Mouse (Mus musculus) G1E-ER4 (cell line): Measurements from ENCODE around the gene Prdx2. TPM values are rescaled to one million over a fixed set of nuclear protein-coding genes. Genes with fewer than 3 reads are reported as not detected.

ENCODE experiments used
- GATA1 ChIP-seq: IDR thresholded peaks from one replicate; pipeline ENCODE4 v1.8.0; 2012; ENCODE audit warnings: low read length, inconsistent platforms
- polyA plus RNA-seq: library from polyadenylated mRNA; stranded (reverse); fragments of >175 nt; gene quantifications from 2 replicates; pipeline ENCODE4 v1.2.3, GENCODE M21; 2012

The Prdx2 gene
- polyA plus RNA-seq, 1 experiment, result 29.7 TPM

DNA sequence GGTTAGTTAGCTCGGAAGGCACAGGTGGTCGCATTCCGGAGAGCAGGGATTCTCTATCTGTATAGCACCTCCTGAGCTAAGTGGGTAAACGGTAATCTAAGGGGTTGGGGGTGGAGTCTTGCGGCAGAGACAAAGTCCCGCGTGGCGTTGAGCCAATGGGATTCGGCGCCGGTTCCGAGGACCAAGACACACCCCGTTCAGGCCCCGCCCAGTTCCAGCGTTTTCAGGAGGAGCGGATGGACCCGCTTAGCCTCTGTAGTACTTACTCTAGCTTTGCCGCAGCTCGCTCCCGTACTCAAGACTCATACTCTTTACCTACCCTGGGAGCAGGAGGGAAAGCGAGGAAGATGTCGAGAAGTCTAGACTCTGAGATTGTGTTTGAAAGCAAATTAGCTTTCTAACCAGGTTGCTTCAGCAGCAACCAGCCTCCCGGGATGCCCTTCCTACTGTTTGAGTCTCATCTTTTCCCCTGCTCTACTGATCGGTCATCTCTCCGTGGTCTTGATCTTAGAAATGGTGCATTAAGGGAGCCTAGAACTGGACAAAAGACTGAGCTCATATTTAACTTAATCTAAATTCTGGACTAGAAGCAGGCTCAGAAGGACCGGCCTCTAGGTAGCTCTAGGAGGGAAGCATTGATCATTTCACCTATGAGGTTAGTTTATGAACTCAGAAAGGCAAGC, 24.8 kb upstream of the Prdx2 start:
- no peak for TF ChIP-seq GATA1

DNA sequence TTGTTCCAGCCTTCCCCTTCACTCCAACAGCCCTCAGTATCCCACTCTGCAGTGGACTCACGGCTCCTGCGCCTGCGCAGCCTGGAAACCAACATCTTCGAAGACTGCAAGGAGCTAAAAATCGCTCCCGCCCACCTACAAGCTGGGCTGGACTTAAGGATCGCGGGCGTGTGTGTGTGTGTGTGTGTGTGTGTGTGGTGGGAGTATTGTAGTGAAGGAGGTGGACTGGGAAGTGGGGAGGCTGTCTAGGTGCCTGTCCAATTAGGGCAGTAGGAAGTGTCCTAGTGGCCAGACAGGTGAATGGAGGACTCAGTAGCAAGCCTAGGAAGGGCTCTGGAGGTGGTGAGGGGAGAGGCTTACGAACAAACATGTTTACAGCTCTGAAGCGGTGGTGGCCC, 24.2 kb upstream of the Prdx2 start:
- no peak for TF ChIP-seq GATA1

DNA sequence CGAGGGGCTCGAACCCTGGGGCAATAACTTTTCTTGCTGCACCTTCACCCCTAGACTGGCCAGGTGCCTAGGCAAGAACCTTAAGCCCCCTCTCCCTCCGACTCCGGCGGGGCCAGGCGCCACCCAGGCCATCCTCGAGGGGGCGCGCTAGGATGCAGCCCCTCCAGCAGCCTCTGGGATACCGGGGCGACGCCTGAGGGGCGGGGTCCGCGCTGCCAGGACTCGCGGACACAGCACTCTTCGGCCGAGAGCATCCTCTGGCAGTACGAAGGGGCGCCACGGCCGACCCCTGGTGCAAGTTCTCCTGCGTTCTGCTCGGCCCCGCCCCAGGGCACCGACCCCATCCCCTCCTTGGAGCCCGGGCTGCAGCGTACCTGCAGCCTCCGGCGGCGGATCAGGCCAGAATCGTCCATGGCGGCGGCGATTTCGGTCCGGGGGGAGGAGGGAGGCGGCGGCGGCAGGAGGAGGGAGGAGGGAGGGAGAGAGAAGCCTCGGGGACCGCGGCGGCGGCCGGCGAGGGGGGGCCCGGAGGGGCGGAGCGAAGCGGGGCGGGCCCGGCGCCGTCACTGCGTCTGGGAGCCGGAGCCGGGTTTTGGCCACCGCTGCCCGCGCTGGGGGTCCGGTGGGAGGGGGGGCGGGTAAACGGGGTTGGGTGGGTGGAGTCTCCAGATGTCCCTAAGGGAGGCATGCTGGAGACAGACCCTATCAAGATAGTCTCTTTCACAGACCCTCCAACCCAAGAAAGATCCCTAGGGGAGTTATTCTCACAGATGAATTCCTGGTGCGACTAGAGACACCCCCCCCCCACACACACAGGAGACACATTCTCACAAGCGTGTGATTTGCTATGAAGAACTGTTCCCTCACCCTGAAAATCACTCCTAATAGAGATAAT, 23.5 kb upstream of the Prdx2 start:
- TF ChIP-seq GATA1, result no peak

DNA sequence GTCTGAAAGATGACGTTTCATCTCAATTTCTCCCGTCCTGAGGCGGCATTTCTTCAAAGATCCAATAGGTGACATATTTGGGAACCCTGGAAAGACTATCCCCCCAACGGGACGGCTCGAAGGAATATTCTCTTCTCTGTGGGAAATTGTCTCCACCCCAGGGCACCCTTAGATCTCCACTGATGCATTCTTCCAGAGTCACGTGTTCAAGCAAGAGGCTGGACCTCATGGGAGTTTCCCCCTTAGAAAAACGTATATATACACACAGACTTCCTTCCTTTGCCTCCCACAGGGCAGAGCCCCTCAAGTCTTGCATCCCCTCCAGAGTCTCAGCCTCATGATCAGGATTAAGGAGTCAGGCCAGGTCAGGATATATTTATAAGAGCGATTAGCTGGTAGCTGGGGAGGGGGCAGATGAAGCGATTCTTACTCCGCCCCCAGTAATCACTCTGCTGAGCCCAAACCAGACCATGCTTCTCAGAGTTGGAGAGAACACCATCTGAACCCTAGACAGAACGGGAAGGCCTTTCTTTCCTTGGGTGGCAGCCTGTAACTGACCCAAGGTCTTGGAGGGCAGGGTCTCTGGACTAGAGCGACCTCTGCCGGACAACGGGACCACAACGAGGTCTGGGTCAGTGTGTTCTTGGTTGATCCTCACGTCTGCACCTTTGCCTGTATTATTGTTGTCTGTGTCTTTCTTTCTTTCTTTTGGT, 22.7 kb upstream of the Prdx2 start, which contains the start of gene Rtbdn:
Rtbdn (plus strand) TSS at position 464 of the 713 bp plus-strand sequence.
- TF ChIP-seq GATA1, result no peak

DNA sequence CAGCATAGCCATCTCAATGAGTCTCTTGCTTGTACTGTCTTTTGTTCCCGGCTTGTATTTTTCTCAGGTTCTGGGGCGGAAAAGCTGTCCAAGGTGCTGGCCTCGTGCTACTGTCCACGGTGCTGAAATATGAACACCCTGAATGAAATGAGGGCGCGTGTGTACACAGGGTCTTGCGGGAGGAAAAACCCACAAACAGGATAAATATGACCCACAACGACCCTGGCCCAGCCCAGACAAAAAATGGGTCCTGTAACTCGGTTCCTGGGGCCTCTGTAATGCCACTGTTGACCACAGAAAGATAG, 22.2 kb upstream of the Prdx2 start:
- TF ChIP-seq GATA1, result no peak

DNA sequence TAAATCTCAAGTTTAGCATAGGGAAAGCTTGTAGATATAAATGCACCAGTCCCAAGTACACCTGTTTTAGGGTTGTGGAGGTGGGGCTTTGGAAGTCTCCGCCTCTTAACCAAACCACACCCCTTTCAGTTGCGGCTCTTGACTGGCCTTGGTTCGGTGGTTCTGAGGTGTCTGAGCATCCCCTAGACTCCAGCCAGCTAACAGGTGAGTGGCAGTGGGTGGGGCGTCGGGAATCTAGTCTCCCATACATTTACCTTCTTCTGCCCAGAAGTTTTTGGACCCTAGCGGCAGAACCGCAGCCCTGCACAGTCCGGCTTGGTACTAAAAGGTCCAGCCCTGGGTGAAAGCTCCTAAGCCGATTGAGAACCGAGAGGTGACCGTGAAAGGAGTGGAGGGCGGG, 19.6 kb upstream of the Prdx2 start:
- TF ChIP-seq GATA1, result no peak

DNA sequence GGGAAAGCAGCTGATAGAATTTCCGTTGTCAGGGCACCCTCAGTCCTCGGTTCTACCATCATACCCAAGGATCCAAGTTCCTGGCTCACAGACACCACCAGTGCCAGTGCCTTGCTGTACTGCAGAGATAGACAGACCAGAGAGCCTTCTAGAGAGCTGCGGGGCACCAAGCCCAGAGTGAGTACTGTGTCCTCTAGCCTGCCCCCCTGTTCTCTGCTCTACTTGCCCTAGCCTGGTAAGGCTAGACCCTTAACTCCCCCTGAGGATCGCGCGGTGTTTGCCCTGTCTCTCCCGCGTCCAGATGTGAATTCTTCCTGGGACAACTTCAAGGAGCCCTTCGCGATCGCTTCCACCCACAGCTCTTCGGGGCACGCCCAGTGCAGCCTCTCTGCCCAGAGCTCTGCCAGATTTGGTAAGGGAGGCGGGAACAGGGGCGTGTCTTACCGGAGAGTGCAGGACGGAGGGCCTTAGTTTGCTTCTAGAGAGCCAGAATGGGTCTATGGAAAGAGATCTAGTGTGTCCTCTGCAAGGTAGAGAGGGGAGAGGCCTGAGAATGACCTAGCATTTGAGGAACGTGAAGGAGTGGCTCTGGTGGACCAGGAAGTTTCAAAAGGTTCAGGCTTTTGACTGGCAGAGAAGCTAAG, 16.7 kb upstream of the Prdx2 start:
- no peak for TF ChIP-seq GATA1

DNA sequence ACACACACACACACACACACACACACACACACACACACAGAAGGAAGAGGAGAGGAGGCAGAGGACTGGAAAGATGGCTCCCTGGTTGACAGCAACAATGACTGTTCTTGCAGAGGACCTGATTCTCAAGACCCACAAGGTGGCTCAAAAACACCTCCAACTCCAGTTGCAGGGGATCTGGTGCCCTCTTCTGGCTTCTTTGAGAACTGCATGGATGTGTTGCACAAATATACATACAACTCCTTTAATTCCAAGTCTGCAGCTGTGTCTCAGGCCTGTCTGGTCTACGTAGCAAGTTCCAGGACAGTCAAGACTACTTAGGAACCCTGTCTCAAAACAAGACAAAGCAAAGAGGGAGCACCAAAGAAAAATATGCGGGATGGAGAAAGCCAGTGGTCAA, 12.6 kb upstream of the Prdx2 start:
- no peak for TF ChIP-seq GATA1

DNA sequence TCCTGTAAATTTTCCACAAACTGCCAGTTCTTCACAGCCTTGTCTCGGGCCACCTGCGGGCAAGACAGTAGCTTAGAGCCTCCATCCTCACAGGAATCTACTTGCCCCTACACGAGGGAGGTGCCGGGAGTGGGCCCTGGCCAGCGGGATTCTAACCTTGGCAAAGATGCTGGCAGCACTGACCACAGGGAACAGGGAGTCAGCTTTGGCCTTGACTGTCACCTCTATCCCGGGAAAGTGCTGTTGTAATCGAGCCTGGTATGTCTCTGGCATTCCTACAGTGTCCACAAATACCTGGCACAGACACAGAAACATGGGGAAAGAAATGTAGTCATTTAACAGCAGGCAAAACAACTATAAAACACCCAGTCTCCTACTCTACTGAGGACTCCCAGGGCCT, 9.6 kb upstream of the Prdx2 start:
- TF ChIP-seq GATA1, result no peak

DNA sequence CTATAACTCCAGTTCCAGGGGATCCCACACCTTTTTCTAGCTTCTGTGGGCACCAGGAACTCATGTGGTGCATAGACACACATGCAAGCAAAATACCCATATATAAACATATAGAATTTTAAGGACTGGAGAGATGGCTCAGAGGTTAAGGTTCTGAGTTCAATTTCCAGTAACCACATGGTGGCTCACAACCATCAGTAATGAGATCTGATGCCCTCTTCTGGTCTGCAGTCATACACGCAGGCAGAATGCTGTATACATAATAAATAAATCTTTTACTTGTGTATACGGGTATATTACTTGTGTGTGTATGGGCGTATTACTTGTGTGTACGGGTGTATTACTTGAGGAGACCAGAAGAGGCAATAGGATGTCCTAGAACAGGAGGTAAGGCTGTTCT, 5.4 kb upstream of the Prdx2 start:
- no peak for TF ChIP-seq GATA1

DNA sequence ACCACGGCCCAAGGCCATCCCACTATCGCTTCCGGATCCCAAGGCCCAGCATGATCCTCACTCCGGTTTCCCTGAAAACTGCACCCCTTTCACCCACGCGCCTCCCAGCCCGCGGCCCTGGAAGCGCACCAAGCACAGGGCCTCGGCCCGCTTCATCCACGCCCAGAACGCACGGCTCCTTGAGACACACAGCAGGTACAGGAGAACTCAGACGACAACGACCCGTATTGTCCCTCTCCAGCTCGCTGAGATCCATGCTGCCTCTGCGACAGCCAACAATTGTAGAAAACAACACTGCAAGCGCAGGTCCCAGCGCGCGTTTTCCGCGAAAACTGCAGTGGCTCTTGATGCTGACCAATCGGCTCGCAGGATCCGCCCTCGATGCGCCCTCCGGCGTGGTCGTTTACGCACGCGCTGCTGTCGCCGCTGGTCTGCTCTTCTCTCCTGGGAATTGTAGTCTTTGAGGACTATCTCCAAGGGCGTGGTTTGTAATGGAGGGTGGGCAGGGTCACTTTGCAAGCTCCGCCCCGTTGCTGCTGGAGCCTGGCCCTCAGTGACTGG, 3.6 kb upstream of the Prdx2 start:
- no peak for TF ChIP-seq GATA1

DNA sequence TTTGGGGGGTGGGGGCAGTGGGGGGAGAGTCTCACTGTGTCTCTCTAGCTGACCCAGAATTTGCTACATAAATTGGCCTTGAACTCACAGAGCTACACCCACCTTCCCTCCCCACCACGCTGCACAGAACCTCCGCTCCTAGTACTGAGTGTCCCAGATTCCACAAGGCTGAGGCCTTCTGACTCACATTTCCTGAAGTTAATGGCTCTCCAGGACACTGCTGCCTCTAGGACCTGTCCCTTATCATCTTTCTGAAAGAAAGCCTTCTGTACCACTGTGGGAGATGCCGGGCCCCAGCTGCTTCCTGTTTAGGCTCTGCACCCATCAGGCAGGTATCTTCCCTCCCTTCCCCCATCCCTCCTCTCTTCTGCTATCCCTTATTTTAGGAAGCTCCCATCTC, 2.8 kb upstream of the Prdx2 start:
- no peak for TF ChIP-seq GATA1

DNA sequence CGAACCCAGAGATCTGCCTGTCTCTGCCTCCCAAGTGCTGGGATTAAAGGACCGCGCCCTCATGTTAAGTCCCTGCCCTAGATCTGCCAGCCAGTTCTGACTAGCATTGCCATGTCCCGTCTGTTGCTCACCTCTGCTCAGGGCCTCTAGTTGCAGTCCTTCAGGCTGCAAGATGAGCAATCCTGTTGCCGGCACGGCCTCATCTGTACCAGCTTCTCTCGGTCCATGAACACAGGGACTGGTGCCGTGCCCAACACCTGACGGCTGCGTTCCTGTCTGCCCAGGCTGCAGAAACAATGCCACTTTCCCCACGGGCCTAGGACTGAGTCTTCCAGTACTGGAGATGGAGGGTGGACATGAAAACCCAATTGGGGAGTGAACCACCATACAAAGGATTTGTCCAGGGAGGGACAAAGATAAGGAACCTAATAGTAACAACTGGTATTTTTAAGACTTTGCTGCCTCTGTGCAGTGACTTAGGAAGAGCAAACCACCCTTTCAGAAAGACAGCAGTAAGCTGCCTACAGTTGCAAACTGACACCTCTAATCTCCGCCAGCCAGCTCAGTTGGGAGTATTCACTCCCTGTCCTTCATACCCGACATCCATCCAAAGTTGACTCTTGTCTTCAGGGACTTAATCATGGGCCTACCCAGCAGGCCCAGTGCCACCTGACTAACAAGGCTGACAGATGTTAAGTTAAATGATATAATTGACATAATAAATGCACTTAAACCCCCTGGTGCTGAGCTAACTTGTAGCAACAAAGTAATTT, 1.7 kb upstream of the Prdx2 start:
- TF ChIP-seq GATA1, result no peak

DNA sequence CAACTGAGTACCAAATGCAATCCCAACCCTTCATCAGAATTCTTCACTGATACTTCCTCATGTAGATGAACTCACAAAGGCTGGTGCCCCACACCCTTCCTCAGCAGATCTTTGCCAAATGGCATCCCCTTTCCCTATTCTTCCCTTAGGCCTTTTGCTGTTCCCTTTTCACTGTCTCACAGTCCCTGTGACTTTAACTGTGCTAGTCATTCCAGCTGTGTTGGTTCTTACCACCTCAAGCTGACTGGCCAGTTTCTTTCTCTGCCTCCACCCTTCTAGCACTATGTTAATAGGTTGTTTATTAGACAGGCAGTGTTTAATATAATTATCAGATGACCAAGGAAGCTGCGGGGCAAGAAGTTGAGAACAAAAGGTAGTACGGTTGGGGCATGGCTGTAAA, 737 bp upstream of the Prdx2 start:
- TF ChIP-seq GATA1, result no peak
